Mouse (Mus musculus): ENCODE measurements around the gene 1500011B03Rik.

DNA sequence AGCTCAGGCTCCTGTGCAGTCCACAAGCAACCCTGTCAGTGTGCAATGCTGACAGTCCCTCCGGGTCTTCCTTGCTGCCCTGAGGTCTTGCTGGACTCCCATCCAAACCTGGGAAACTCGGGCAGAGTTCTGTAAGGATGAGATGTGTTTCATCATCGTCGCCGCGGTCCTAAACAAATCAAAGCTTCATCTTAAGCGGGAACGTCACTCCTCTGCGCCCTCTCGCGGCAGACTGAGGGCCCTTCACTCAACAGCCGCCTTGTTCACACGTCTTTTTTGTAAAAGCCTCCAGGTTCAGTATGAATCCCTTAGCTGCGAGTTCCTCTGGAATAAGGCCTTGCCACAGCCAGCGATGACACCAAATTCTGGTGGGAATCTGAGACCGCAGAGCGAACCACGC, 36.0 kb upstream of the 1500011B03Rik start:
- TF ChIP-seq GATA1 (IDR thresholded peaks at IDR 0.05; ENCODE audit: borderline replicate concordance, low read length): no peak
- TF ChIP-seq FLI1 (IDR thresholded peaks at IDR 0.05; ENCODE audit: low read length): no peak
